Mouse (Mus musculus) T-helper 2 cell (primary cell): Measurements from ENCODE around the gene Scn1b.

Source experiments
- in situ Hi-C: fragments of 300-600 bp; cut with MboI, MseI; formaldehyde crosslinking; loops from one replicate; pipeline ENCODE4 v1.15.1; 2025; ENCODE audit warnings: high pct_unique_total_duplicates

The Scn1b gene

GRCm38 (mm10) chr7:31089721-31090120, 37.1 kb downstream of the Scn1b start:
- in situ Hi-C loops: no loop called here

- in situ Hi-C loops: no loop called here
These were observed 38.6 kb downstream of the Scn1b start for GRCm38 (mm10) chr7:31088206-31088605.

DNA sequence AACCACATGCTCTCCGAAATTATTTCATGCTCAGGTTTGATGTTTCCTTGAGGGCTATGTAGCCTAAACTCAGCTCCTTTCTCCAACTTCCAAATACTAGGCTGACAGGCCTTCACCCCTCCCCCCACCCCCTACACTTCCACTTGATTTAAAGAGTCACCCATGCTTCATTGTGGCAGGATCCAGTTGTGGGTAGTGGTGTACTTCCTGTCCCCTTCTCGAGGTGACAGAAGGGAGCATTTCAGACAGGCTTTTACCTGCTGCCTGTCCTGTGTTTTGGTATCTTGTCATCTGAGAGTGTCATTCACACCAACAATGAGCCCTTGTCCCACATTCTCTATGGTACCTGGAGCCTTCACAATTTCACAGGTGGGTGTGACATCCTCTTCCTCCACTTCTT, 39.5 kb downstream of the Scn1b start:
- in situ Hi-C loops: no loop called here

DNA sequence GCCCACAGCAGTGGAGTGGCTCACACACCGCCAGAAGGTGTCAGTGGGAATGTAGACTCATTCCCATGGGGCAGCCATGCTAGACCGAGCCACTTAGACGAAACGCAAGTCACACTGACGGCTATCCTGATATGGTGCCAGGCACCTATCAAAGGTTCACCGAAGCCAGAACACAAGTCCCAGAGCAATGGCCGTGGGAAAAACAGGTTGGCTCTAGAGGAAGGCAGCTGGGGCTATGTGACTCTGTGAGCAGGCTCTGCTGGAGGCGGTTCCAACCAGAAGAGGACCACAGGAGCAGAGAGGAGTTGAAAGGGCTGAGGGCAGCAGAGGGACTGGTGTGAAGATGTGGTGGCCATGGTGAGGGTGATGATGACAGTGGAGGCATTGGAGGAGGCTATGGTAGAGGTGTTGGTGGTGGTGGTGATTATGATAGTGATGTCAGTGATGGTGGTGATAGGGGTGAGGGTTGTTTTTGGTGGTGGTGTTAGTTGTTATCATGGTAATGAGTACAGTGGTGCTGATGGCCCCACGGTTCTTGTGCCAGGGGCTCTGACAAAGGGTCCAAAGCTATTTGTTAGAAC, 40.5 kb downstream of the Scn1b start:
- in situ Hi-C loops: no loop called here

DNA sequence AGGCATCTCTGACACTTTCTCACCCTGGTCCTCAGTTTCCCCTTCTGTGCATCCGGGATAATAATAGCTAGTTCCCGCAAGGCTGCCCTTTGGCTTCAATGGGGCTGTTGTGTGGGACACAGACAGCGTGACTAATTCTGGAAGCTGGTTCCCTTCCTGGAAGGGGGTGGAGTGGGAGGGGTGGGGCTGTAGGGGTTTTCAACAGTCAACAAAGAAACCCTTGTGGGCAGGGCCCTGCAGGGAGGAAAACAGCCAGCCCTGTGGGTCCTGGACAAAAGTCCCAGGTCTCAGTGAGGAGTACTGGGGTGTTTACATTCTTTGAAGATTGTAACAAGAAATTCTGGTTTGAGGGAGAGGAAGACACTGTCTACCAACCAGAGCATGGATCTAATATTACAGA, 41.6 kb downstream of the Scn1b start:
- in situ Hi-C loops: no loop called here

DNA sequence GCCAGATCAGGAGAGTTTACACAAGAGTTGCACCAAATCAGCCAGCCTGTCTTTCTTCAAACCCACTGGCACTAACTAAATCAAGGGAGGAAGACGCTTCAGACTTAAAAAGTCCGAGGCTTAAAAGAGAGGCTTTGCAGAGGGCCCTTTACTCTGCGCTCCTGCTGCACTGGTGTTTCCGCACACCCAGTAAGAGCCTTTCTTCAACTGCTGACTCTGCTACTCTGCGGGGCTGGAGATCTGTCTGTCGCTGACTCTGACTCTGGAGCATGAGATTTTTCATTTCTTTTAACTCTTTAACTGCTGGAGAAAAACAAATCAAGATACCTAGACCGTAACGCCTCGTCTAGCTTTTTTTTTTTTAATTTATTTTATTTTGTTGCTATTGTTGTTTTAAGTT, 42.7 kb downstream of the Scn1b start:
- in situ Hi-C loops: no loop called here

- in situ Hi-C loops: no loop called here
These were observed 43.8 kb downstream of the Scn1b start for GRCm38 (mm10) chr7:31082831-31083588.

DNA sequence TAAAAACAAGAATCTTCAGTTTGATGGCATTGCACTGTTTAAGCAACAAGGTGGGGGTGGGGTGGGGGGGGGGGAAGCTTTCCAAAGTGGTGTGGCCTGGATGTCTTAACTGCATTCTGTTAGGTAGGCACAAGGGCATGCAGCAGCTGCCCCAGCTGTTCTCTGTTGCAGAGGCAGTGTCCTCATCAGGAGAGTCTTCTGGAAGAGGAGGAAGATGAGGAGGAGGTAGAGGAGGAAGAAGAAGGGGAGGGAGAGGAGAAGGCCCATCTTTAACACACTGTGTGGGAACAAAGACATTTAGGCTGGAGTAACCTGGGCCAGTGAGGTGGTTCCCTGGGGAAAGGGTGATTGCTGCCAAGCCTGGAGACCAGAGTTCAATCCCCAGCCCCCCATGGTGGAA, 44.7 kb downstream of the Scn1b start:
- in situ Hi-C loops: no loop called here

GRCm38 (mm10) chr7:31081106-31081505, 45.7 kb downstream of the Scn1b start:
- in situ Hi-C loops: no loop called here

- in situ Hi-C loops: no loop called here
These were observed 46.2 kb downstream of the Scn1b start for GRCm38 (mm10) chr7:31080611-31081010.

DNA sequence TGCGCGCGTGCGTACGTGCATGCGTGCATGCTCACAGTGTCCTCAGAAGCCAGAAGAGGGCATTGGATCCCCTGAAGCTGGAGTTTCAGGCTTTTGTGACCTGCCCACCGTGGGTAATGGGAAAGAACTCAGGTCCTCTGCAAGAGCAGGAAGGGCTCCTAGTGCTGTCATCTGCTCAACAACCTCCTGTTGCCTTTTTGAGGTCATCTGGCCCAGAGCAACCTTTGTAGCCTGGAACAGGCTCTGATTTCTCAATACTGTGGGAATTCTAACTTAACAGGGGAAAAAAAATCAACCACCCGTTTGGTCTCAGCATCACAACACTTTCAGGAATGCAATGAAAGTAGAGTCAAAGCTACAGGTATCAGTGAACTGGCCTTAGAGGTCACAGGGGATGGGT, 47.1 kb downstream of the Scn1b start:
- in situ Hi-C loops: no loop called here

DNA sequence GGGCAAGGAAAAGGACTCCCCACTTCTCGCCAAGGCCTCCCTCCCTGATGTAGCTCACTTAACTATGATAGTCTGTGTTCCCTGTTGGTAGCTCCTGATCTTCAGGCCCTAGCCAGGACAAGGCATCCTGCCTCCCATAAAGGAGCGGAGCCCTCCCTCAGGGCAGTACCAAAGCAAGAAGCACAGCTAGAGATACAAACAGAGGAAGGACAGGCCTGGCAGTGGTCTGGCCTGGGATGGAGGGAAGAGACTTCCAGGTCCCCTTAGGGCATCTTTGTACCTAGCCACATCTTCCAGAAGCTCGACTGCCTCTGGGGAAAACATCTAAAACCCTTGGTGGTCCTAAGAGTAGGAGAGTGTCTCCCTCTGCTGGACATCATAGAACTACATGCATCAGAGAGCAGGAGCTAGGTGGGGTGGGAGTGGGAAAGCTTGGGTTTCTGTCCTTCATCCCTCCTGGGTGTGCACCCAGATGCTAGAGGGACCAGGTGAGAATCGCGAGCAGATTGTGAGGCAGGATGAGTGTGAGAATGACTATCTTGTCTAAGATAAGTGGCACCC, 48.8 kb downstream of the Scn1b start:
- in situ Hi-C loops: no loop called here

- in situ Hi-C loops: no loop called here
These were observed 49.3 kb downstream of the Scn1b start for GRCm38 (mm10) chr7:31077470-31077869.

DNA sequence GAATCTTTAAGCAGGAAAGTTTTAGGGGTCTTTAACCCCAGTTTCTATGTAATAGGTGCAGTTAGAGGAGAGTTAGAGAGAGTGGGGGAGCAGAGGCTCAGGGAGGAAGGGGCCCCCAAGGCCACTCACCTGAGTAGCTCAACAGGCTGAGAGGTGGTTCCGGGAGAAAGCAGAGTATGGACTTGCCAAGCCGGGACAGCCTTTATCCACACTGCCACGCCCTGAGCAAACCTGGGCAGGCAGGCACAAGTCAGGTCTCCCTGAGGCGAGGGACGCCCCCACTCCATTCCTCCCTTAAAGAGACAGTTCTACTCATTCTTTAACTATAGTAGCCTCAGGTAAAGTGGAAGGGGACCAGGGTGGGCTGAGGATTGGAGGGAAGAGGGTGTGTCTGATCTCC, 50.3 kb downstream of the Scn1b start, which contains the start of gene Fxyd3:
Gene Fxyd3 (minus strand): TSS at position 213 of the 400 bp plus-strand sequence.
- in situ Hi-C loops: no loop called here

- in situ Hi-C loops: no loop called here
These were observed 52.1 kb downstream of the Scn1b start for GRCm38 (mm10) chr7:31074713-31075069.

GRCm38 (mm10) chr7:31074061-31074712, 52.6 kb downstream of the Scn1b start:
- in situ Hi-C loops: no loop called here

- in situ Hi-C loops: no loop called here
These were observed 53.3 kb downstream of the Scn1b start for GRCm38 (mm10) chr7:31073546-31073945.

GRCm38 (mm10) chr7:31072326-31072725, 54.5 kb downstream of the Scn1b start:
- in situ Hi-C loops: no loop called here

- in situ Hi-C loops: no loop called here
These were observed 56.5 kb downstream of the Scn1b start for GRCm38 (mm10) chr7:31070324-31070723.

GRCm38 (mm10) chr7:31069491-31069890, 57.3 kb downstream of the Scn1b start:
- in situ Hi-C loops: no loop called here

DNA sequence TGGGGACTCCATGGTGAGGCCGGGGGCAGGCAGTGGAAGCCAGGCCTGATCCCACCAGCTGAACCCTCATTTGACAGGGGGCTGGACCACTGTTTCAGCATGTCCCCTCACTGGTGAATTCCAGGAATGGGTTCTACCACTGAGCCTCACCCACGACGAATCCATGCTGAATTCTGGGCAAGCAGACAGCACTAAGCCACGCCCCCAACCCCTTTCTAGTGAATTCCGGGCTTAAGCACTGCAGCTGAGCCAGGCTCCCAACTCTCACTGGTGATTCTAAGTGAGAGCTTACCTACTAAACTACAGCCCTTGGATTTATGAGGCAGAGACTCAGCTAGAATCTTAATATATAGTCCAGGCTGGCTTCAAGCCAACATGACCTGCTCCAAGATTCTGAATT, 59.0 kb downstream of the Scn1b start:
- in situ Hi-C loops: no loop called here
